Mouse (Mus musculus): ENCODE results near the gene Prdx2.

- TF ChIP-seq CTCF (IDR thresholded peaks at IDR 0.05; ENCODE audit: control insufficient read depth, insufficient read depth, low read length) (no peak), POLR2A (IDR thresholded peaks at IDR 0.05; ENCODE audit: borderline replicate concordance, control insufficient read depth, low read depth, low read length) (no peak)
Observed at GRCm38 (mm10) chr8:85021514-85022055, 52.2 kb downstream of the Prdx2 start.

Measured in bone marrow, adult 2 months (tissue).